Mouse (Mus musculus): ENCODE results near the gene Ppp1r15a. TPM values are rescaled to one million over a fixed set of nuclear protein-coding genes. Genes with fewer than 3 reads are reported as not detected.
A peak's percentile ranks its signal among the peaks of the same experiment; 100 is the strongest.

Gene Ppp1r15a
- total and polyA plus RNA-seq, 3 experiments = 11.7 to 37.1 (median 13.9) TPM

DNA sequence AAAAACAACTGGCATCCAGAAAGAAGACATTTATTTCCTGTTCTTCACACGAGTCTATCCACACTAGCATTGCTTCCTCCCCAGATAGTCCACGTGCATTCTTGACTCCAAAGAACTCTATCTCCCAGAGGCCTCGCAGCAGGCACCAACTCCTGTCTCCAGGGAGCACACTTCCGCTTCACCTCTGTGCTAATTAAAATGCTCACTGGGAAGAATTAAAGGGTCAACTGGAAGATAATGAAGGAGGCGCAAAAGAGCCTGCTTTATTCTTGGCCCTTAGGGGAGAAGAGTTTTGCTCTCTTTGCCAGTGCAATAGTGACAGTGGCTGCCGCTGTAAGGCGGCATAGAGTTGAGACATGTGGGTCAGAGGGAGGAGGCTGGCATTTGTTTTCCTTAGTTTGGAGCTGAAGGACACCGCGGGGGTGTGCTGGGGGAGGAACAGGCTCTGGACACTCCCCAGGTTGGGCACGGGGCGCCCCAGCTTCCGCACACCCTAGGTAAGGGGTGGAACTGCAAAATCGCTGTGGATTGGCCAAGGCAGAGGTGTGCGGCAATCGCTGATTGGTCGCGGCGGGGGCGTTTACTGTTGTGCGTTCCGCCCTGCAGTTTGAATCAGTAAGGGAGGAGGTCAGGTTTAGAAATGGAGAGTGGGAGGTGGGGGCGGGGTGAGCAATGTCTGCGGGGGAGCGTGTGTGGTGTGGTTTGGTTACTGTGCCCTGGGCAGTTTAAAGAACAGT, 41.9 kb upstream of the Ppp1r15a start (continued):
- no peak for TF ChIP-seq ZC3H11A (IDR thresholded peaks at IDR 0.05; ENCODE audit: low read depth, low read length)
- TF ChIP-seq MEF2A (IDR thresholded peaks at IDR 0.05; ENCODE audit: borderline replicate concordance, low read depth, low read length) = no peak
- TF ChIP-seq NRF1 (IDR thresholded peaks at IDR 0.05; ENCODE audit: low read depth, low read length) = no peak
- peak; percentile 30; the same call in 1 of the 2 replicates for TF ChIP-seq NELFE (IDR thresholded peaks at IDR 0.05; ENCODE audit: low read depth, low read length)
- no peak for TF ChIP-seq CTCF (conservative IDR thresholded peaks at IDR 0.05 in 1 of 2, IDR thresholded peaks at IDR 0.05 in 1 of 2; ENCODE audit: low read depth in 2 of 2, low read length in 2 of 2)
- TF ChIP-seq SIN3A (IDR thresholded peaks at IDR 0.05; ENCODE audit: low read length) = 0 out of 2 replicates have a peak, but pooled peaks have one; percentile 47
- TF ChIP-seq POLR2A (IDR thresholded peaks at IDR 0.05; ENCODE audit: low read depth, low read length) = 0 out of 2 replicates have a peak, but pooled peaks have one; percentile 10
- peak; percentile 76 for TF ChIP-seq MXI1 (IDR thresholded peaks at IDR 0.05; ENCODE audit: low read depth, low read length)
- TF ChIP-seq KAT2A (IDR thresholded peaks at IDR 0.05; ENCODE audit: insufficient replicate concordance, low read length) = no peak
- no peak for TF ChIP-seq ZKSCAN1 (IDR thresholded peaks at IDR 0.05; ENCODE audit: borderline replicate concordance, low read depth, low read length)
- no peak for TF ChIP-seq RCOR1 (conservative IDR thresholded peaks at IDR 0.05; ENCODE audit: low read depth, low read length)

DNA sequence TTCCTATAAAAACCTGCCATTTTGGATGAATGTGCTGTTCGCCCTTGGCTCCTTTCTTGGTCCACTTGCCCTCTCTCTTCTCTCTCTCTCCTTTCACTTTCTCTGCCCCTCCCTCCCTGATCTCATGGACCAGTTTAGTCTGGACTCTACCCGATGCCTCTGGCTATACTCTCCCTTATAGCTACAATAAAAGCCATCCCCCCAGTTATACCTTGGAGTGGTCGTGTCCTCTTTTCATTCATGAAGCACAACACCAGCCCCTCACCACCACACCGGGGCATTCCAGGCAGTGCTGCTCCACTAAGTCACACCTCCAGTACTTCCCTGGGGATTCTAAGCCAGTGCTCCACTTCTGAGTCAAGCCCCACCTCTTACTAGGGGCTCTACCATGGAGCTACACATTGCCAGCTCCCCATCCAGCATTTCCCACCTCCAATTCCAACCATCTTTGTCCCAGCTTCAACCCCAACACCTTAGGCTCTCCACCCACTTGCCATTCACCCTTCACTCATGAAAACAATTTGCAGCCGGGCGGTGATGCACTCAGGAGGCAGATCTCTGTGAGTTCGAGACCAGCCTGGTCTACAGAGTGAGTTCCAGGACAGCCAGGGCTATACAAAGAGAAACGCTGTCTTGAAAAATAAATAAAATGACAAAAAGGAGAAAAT, 41.2 kb upstream of the Ppp1r15a start:
- H3K27ac ChIP-seq (ENCODE audit: insufficient read depth, low read depth) = no peak overlapping the region
- dilution Hi-C loops (cut with MboI; ENCODE audit: extremely low pct_ligation_motif_present, extremely low pct_unique_long_range_greater_than_20kb, low sequenced_read_pairs) = no loop called here
- no peaks in the 10 kb centered on the region for H3K79me2 ChIP-seq (replicated peaks; ENCODE audit: control insufficient read depth, extremely low read depth, insufficient read depth, poor library complexity, severe bottlenecking)
- no peak overlapping the region for H3K4me3 ChIP-seq (replicated peaks in 1 of 3; ENCODE audit: low read depth in 2 of 3, low read length in 2 of 3, poor library complexity in 1 of 3)
- H3K9ac ChIP-seq (ENCODE audit: insufficient read depth, low read depth) = no peak overlapping the region
- DNase-seq (ENCODE audit: extremely low read depth) = no peak
- peaks cover 8 to 41% of the 10 kb centered on the region in 2 experiments for H3K4me1 ChIP-seq (ENCODE audit: control insufficient read depth in 1 of 2, insufficient read depth in 2 of 2)
- H3K4me2 ChIP-seq (ENCODE audit: insufficient read depth, low read depth, poor library complexity, severe bottlenecking) = no peak overlapping the region
- no peaks in the 10 kb centered on the region for H3K36me3 ChIP-seq (replicated peaks in 1 of 2; ENCODE audit: control insufficient read depth in 1 of 2, insufficient read depth in 1 of 2, low read length in 1 of 2)
- no peaks in the 10 kb centered on the region for H3K27me3 ChIP-seq (replicated peaks)
- no peak for TF ChIP-seq ZKSCAN1 (IDR thresholded peaks at IDR 0.05; ENCODE audit: borderline replicate concordance, low read depth, low read length)
- TF ChIP-seq MYC (IDR thresholded peaks at IDR 0.05; ENCODE audit: low read depth, low read length) = no peak
- no peak for TF ChIP-seq SIN3A (IDR thresholded peaks at IDR 0.05; ENCODE audit: low read length)
- TF ChIP-seq PAX5 (IDR thresholded peaks at IDR 0.05; ENCODE audit: low read length) = no peak
- no peak for TF ChIP-seq ELF1 (IDR thresholded peaks at IDR 0.05; ENCODE audit: low read depth, low read length)
- no peak for TF ChIP-seq MXI1 (IDR thresholded peaks at IDR 0.05; ENCODE audit: low read depth, low read length)
- no peak for TF ChIP-seq USF2 (conservative IDR thresholded peaks at IDR 0.05; ENCODE audit: low read depth, low read length)
- no peak for TF ChIP-seq JUND (conservative IDR thresholded peaks at IDR 0.05; ENCODE audit: low read depth, low read length)
- TF ChIP-seq JUN (IDR thresholded peaks at IDR 0.05; ENCODE audit: insufficient read depth, low read depth, low read length) = no peak
- TF ChIP-seq BHLHE40 (IDR thresholded peaks at IDR 0.05; ENCODE audit: low read depth, low read length) = no peak
- TF ChIP-seq ZMIZ1 (IDR thresholded peaks at IDR 0.05; ENCODE audit: low read depth, low read length) = no peak
- TF ChIP-seq CHD1 (IDR thresholded peaks at IDR 0.05; ENCODE audit: low read depth, low read length) = no peak
- no peak for TF ChIP-seq POLR2A (IDR thresholded peaks at IDR 0.05; ENCODE audit: low read depth, low read length)
- no peak for TF ChIP-seq TBP (conservative IDR thresholded peaks at IDR 0.05; ENCODE audit: low read depth, low read length)
- in situ Hi-C loops (cut with MboI; ENCODE audit: low pct_ligation_motif_present, low pct_unique_long_range_greater_than_20kb, low sequenced_read_pairs) = no loop called here
- H3K9me3 ChIP-seq (replicated peaks; ENCODE audit: low read length) = no peaks in the 10 kb centered on the region

All from CH12.LX (cell line).